Mouse (Mus musculus) layer of hippocampus, adult 9-11 months (tissue): Measurements from ENCODE around the gene Efcab9.
"Not testable (repeated sequence)": the region's sequence is repeated elsewhere in the genome, so short reads cannot be mapped to it uniquely, and the experiment has no call there.

Experiments used
- DNase-seq: peaks from one replicate; pipeline ENCODE4 v3.0.0; 2022

Gene Efcab9

DNA sequence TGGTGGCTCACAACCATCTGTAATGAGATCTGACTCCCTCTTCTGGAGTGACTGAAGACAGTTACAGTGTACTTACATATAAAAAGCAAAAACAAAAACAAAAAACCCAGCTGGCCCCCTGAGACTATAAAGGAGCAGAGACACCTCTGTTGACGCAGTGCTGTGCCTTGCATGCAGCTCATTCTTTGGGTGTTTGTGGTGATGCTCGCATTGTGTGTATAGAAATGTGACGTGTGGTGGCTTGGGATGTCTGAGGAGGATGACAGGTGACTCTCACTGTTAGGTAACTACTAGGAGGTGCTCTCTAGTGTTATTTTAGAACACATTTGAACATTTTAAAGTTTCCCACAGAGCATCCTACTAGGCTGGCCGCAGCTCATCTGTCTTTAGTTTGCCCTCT is 3.8 kb upstream of the Efcab9 start:
- DNase-seq = no peak

DNA sequence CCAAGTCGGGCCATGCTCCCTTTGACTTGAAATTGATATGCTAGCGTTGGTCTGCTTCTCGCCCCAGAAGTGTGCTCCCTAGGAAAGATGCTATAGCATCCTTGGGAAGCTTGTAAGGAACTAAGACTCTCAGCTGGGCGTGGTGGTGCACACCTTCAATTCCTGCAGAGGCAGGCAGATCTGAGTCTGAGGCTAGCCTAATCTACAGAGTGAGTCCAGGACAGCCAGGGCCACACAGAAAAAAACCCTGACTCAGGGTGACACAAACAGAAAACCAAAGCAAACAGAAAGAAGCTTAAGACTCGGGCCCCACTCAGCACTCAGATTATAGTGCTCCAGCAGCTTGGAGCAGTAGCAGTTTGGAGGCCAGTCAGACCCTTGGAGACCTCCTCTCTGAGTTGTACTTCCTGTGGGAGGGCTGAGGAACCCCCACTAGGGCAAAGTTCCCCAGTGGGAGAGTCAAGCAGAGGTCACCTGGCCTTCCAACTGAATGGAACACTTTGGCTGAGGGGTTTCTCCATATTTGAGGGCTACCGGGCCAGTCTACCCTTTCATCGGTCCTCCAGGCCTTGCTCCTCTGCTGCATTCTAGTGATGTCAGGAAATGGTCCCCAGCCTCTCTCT is 2.7 kb upstream of the Efcab9 start:
- DNase-seq = no peak

DNA sequence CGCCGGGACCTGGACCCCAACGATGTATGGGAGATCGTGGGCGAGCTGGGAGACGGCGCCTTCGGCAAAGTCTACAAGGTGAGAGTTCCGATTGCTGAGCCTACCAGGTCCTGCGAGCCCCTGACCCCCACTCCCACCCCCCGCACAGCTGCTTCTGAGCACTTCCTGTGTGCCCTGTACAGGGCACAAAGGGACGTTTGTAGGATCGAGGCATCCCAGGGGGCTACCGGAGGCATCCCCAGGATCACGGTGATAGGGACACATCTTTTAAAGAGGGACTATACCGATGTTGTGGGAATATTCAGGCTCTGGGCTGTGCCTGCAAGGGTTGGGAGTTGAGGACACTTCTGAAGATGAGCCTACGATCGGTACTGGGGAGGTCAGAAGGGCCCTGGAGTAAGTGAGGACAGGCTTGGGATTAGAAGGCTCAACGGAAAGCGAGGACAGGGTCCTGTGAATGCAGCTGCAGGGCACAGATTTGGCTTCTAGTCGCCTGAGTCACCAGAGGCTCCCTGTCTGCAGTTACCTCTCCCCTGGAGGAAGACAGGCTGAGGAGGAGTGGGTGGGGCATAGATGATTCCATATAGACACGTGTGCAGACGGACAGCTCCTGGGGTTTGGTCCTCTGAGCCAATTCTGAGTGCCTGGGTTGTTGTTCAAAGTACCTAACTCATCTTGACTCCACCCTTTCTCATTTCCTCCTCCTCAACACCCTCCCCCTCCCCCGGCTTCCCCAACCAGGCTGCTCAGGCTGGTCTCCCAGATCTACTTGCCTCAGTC is 1.8 kb upstream of the Efcab9 start:
- DNase-seq = peak; percentile 61

DNA sequence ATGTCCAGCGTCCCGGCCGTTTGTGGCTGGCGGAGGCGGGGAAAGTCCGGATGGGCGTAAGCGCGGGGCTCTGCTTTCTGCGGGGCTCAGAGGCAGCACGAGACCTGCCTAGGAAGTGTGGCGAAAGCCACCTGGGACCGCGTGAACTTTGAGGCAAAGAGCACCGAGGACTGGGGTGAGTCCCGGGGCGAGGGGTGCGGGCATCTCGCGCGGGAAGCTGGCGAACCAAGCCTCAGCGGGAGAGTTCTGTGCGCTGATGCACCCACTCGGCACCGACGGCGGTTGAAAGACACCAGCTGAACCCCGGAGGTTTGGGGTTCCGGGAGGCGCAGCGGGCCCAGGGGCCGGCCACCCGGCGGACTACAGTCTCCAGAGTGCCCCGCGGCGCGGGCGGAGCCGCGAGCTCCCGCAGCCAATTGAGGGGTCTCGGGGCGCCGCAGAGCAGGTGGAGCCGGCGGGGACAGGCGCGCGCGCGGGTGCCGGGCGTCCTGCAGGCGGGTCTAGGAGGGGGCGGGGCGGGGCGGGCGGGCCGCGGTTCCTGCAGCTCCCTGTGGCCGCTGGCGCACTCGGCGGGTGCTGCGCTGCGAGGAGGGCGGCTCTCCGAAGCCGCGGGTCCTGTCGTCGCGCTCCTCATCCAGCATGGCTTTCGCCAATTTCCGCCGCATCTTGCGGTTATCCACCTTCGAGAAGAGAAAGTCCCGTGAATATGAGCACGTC is 1.0 kb upstream of the Efcab9 start, which contains the start of gene Stk10:
Gene Stk10, plus strand, starts transcription at position 541 of the 717 bp plus-strand sequence.
- peak; percentile 95 for DNase-seq

DNA sequence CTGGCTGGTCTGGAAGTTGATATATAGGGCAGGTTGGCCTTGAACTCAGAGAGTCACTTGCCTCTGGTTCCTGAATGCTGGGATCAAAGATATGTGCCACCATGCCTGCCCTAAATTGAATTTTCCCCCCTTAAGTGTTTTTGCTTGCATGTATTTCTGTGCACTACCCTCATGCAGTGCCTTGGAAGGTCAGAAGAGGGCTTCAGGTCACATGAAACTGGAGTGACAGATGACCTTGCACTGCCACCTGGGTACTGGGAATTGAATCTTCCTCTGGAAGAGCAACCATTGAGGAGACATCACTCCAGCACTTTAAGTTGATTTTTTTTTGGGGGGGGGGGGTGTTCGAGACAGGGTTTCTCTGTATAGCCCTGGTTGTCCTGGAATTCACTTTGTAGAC is 1.7 kb downstream of the Efcab9 start:
- no peak for DNase-seq

DNA sequence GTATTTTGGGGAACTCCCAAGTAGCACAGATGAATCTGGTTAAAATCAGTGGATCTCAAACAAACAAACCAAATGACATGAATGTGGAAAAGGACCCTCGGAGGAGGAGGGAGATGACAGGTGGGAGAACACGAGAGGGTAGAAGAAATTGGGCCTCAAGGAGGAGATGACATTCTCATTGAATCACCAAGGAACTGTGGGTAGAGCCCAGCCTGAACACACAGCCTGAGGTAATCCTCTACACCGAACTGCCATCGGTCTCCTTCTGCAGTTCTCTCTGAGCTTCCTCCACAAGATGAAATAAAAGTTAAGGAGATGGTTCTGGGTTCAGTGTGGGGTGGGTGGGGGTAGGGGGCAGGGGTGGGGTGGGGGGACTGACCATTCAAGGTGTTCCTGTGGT is 4.9 kb downstream of the Efcab9 start:
- no peak for DNase-seq

DNA sequence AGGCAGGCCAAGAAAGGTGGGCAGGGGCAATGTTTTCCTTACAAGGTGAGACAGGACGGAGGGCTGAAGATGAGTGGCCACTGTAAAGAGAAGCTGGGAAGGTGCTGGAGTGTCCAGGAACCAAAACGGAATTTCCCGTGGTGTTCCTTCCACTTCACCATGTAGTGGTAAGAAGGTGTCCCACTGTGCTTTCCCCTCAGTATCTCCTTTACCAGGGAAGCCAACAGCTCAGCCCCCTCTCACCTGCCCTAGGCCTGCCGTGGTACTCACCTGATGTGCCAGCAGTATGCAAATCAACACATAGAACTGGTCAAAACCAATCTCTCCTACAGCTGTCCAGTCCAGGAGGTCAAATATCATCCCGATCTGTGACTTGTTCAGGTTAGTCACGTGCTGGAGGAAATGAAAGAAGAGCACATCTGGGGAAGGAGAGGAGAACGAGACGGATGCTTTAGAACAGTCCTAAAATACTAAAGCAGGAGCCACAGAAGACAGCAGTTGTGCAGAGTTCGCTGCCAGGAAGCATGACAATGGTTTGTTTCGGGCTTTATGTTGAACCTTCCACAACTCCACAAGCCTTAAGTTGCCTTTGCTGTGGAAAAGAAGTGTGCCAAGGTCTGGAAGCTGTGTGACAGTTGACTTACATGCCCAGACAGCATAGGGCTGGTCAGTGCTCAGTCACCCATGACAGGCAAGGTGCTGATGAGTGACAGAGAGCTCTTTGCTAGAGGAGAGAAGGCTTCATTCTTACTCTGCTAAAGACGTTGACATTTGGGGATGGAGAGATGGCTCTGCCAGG is 7.6 kb downstream of the Efcab9 start:
- DNase-seq = no peak

DNA sequence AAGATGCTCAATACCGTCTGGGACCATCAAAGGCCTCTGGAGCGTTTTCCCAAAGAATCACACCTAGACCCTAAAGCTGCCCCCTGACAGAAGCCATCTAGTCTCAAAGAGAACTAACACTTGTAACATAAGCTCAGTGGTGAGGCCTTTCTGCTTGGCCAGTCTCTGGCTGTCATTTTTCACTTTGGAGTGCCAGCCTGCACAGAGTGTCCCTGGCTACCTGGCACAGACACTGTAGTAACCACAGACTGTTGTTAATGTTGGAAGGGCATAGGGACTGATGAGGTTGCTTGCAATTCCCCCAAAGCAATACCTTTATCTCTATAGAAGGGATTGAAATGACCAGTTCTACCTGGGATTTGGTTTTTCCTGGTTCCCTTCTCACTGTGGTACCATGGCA is 10.6 kb downstream of the Efcab9 start:
- no peak for DNase-seq

DNA sequence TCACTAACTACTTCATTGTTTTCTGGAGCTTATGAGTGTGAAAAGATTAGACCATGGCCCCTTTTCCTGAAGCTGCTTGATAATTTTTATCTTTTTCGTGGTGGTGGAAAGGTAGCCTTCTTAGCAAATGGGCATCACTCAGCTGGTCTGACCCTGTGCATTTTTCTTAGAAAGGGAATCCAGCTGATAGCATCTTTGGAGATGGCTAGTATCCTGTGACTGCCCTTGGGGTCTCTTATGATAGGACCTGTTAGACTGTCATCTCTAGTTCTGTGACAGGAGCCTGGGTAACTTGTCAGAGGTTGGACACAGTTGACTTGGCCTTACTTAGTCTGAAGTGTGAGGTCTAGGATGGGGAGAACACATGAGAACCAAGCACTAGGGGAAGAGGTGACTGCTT is 12.5 kb downstream of the Efcab9 start:
- DNase-seq = no peak

DNA sequence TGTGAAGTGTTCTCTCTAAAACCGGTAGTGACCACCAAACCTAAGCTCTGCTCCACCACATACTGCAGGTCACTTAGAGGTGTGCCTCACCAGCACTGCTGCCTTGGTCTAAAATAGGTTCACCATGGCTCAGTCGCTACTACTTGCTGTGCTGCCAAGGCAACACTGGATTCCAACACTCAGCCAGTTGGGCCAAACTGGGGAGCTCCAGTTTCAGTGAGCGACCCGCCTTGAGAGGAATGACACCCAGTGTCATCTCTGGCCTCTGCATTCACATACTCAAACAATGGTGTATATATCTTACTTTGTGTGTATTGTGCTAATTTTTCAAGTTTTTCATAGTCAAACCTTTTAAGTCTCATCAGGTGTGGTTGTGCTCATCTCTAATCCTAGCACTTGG is 13.1 kb downstream of the Efcab9 start:
- no peak for DNase-seq

DNA sequence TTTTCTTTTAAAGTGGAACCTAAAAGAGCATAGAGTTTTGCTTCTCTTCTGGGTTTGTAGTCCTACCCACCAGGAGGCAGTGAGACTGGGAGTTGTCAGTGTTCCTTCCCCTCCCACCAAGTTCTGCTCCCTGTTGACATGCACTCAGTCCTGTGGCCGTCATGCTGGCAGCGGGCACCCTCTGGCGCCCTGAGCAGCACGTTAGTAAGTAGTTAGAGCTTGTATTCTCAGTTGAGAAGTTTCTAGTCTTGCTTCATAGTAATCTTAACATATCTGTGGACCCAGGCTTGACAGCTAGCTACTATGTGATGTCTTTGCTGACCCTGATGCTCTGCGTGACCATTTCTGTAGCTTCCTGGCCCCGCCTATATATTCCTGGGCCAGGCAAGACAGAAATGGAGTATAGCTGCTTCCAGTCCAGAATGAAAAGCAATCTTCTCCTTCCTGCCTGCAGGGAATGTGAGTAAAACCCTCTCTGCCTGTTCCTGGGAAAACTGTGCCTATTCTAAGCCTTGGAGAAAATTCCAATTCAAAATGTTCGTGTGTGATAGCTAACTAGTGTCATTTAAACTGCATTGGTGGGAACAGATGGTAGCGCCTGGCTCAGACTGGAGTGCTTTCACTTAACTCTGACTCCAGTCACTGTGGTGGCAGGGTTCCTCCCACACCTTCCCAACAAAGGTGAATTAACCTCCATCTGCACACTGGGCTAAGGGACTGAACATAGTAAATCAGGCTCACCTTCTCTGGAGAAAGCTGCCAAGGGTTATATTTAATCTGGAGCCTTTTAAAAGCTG is 14.8 kb downstream of the Efcab9 start:
- peak; percentile 72 for DNase-seq

DNA sequence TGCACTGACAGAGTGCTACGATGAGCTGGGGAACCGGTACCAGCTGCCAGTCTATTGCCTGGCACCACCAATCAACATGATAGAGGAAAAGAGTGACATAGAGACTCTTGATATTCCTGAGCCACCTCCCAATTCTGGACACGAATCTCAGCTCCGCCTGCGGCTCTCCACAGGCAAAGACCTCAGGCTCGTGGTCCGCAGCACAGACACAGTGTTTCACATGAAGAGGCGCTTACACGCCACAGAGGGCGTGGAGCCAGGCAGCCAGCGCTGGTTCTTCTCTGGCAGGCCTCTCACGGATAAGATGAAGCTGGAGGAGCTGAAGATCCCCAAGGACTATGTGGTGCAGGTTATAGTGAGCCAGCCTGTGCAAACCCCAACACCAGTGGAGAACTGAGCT is 15.8 kb downstream of the Efcab9 start:
- DNase-seq = no peak

DNA sequence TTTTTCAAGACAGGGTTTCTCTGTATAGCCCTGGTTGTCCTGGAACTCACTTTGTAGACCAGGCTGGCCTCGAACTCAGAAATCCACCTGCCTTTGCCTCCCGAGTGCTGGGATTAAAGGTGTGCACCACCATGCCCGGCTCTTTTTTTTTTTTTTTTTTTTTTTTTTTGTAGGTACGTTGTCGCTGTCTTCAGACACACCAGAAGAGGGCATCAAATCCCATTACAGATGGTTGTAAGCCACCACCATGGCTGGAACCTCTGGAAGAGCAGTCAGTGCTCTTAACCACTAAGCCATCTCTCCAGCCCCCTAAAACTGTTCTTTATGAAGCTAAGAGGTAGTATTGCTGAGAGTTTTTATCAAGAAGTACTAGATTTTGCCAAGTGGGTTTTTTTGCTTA is 17.0 kb downstream of the Efcab9 start:
- DNase-seq = not testable (repeated sequence)

DNA sequence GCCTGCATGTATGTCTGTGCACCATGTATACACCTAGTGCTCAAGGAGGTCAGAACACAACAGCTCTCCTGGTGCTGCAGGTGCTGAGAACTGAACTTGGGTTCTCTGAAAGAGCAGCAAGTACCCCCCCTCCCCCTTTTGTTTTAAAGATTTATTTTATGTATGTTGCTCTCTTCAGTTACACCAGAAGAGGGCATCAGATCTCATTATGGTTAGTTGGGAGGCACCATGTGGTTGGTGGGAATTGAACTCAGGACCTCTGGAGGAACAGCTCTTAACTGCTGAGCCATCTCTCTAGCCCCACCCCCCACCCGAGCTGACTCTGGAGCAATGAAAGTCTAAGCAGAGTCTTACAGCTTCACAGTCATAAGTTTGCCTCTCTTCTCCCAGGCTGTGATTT is 21.0 kb downstream of the Efcab9 start:
- DNase-seq = no peak

DNA sequence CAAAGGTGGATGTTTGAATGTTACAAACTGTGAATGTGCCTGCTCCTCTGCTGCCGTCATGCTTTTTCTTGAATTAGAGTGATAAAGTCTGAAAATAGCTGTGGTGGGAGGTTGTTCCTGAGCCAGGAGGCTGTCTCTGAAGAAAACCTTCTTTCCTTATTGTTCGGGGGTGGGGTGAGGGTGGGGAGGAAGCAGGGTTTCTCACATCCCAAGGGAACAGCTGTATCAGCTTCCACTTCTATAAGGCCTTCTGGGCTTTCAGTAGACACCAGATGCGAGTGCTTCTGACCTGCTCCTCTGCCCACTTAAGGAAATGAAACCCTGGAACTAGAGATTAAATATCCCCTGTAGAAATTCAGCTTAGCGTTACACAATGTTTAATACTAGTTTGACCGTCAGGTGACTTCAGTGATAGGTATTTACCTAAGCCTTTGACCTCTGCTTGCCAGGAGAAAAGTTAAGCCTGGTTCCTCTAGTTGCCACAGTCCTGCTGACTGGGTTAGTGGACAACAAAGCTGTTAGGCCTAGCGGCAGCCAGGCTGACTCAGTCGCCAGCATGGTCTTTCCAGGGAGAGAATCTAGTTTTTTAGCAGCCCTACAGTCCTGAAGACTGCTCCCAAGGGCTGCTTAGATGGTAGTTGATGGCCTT is 26.7 kb downstream of the Efcab9 start:
- no peak for DNase-seq

DNA sequence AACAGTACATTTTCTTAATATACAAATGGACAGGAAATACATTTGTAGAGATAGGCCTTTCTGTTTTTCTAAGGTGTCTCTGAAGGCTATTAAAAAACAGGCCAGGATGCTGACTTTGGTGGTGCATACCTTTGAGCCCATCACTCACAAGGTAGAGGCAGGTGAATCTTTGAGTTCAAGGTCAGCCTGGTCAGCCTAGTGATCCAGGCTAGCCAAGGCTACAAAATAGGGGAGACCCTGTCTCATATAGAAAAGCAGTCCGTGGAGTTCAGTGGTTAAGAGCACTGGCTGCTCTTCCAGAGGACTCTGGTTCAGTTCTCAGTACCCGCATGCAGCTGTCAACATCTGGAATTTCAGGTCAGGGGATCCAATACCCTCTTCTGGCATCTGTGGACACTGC is 28.2 kb downstream of the Efcab9 start:
- no peak for DNase-seq

DNA sequence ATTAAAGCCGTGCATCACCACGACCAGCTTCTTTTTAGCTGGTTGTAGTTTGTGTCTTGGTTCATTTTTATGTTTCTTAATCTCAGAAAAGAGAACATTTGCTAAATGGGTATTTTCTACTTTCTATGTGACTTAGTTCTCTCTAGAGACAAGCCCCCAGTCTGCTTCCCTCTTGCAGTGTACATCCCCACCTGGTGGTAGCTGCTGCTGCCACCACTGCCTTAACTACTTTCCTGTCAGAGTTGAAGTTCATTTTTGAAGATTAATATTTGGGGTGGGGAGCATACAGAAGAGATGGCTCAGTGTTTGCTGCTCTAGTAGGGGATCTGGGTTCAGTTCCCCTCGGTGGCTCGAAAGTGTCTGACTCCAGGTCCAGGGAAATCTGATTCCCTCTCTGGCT is 31.9 kb downstream of the Efcab9 start:
- DNase-seq = no peak

DNA sequence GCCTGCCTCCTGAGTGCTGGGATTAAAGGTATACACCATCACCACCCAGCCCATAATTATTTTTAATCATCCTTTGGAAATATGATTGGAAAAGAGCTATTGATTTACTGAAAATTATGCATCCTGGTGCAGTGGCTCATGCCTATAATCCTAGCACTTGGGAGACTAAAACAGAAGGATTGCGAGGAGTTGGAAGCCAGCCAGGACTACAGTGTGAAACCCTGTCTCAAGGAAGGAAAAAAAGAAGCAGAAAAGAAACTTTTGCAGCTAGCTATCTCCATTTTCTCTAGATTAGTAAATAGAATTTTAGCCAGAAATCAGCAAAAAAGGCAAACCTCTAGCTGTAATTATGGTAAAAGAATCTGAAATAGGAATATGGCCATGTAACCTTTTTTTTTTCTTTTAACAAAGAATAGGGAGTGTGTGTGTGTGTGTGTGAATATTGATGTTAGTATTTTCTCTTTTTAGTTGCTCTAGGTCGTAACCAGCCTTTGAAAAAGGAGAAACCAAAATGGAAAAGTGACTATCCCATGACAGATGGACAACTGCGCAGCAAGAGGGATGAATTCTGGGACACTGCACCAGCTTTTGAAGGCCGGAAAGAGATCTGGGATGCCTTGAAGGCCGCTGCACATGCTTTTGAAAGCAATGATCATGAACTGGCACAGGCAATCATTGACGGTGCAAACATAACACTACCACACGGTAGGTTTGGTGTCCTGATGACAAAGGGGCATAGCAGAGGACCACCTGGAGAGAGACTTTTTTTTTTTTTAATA is 32.9 kb downstream of the Efcab9 start:
- DNase-seq = peak; percentile 31

DNA sequence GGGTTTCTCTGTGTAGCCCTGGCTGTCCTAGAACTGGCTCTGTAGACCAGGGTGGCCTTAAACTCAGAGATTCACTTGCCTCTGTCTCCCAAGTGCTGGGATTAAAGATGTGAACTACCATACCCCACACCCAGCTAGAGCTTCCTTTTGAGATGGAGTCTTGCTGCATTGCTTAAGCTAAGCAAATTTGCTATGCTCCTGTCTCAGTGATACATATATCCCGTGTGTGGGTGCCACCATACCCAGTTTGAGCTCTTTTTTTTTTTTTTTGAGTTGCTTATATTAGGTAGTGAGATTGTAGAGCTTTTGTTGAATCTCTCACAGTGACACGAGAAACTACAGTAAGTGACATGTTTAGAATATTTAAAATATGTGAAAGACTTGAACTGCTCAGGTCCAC is 36.6 kb downstream of the Efcab9 start:
- DNase-seq = no peak

DNA sequence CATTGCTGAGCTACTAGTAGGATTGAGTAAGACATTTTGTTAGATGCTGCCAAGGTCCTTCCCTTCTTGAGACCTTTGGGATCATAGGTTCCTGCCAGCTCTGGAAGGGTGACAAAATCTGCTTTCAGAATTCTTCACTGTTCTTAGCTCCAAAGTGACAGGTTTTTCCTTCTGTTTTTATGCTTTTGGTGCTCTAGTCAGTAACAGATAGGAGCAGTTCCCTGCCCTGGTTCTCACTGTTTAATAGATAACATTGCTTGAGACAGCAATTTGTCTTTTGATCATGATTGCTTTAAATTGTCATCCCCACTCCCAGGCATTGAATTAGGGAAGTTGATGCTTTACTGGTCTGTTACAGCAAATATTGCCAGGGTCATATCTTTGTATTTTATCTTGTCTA is 38.6 kb downstream of the Efcab9 start:
- no peak for DNase-seq

DNA sequence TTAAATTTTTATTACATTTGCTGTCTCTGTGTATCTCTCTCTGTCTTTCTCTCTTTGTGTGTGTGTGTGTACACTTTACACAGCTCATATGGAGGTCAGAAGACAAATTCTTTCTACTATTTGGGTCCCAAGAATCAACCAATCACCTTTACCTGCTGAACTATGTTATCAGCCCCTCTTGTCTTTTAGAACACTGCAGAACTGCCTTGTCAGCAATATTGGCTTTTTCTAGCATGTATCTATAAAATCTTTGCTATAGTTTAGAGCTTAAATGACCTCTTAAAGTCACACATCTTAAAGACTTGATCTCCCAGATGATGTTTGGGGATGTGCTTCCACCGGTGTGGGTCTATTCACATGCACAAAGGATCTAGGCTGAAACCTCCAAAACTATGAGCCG is 40.8 kb downstream of the Efcab9 start:
- no peak for DNase-seq
